Mouse (Mus musculus): ENCODE data around the gene Stk11.
A peak's percentile ranks its signal among the peaks of the same experiment; 100 is the strongest.

The Stk11 gene

DNA sequence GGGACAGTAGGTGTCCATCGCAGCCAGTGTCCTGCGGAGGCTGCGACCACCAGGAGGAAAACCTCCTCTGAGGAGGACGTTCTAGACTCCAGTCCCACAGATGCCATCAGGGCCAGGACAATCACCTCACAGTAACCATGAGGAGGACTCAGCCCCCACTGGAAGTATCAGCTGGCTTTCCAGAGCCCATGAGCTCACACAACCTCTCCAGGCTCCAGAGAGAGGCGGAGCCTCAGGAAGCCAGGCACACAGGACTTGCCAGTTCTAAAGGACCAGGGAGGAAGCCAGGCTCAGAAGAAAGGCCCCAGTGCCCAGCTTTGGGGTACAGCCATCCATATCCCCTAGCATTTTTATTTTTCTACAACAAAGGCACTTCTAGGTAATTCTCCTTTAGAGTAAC lies 20.1 kb upstream of the Stk11 start:
- DNase-seq (ENCODE audit: low spot score) = no peak

DNA sequence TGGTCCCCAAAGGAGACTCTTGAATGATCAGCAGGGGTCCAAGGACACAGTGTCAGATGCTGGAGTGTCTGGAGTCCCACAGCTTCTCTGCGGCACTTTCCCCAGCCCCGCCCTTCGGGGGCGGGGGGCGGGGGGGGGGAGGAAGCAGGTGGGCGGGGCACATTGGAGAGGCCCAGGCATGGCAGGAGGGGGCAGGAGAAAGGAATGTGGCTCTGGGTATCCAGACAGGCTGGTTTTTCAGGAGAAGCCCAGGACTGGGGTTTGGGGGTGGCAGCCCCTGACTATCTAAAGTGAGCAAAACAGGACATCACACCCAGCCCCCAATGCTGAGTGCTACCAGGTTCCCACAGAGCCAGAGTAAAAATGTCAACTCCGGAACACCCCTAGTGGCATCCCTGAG lies 18.3 kb upstream of the Stk11 start:
- no peak for DNase-seq (ENCODE audit: low spot score)

DNA sequence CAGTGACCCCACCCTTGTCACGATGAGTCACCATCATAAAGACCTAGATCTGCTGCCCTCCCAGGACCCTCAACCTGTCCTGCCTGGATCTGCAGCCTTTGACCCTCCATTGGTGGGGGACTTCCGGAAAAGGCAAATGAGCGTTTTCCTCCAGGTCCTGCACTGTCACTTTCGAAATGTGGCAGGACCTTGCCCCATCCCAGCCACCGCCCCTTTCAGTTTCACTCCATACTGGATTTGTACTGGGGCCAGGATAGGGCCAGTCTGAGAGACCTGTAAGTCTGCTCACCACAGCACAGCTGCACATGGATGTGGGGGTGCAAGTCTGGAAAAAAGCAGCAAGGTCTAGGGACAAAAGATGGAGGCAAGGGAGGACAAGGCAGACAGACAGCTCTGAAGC lies 17.0 kb upstream of the Stk11 start:
- DNase-seq (ENCODE audit: low spot score) = no peak

DNA sequence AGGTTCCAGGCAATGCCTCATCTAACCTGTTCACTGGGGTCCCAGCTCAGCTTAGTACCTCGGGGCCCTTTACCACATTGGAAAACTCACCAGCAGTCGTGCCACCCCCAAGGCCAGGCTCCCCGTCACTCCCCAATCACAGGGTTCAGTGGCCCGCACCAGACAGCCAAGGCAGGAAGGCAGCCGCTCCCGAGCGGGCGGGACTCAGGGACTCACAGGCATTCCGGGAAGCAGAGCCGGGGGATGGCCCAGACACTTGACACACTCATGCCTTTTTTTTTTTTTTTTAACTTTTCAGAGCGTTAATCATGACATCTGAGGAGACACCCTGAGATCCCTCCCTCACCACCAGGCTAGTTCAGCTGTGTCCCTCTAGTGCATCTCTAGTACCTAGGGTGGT lies 14.6 kb upstream of the Stk11 start:
- no peak for DNase-seq (ENCODE audit: low spot score)

DNA sequence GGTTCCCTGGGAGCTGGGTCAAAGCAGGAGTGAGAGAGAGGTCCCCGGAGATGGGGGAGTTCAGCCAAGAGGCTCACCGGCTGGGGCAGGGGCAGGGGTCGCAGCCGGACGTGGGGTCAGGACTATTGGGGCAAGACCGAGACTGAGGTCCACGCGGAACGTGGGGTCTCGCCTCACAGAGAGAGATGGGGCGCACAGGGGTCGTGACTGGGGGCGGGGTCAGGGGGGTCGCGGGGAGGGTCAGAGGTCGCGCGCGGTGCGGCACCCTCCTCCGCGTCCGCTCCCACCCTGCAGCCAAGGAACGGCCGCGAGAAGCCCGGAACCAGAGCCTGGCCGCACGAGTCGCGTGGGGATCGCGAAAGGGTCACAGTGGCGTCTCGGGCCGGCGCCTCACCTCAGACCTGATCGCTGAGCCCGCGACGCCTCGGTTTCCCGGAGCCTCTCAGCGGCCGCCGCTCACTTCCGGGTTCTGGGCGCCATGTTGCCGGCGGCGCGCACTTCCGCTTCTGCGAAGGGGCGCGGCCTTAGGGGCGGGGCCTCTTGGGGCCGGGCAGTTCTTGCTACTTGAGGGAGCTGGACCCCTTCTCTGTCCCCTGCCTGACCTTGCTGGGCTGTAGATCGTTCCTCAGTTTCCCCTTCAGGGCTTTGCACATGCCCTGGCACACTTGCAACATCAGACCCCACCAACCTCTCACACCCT lies 13.2 kb upstream of the Stk11 start:
- peak; percentile 93 for DNase-seq (ENCODE audit: low spot score)

DNA sequence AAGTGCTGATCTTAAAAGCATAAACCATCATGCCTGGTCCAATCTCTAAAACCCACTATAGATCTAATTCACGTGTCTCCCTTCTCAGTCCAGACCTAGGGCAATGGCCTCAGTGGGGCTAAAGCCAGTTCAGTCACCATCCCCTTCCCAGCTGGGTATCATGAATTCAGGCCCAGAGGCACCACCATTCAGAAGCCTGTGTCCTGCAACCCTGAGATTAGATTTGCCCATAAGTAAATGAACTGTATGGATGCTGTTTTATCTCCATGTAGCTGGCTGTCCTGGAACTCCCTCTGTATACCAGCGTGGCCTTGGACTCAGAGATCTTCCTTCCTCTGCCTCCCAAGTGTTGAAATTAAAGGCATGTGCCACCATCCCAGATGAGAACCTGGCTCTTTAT lies 12.6 kb upstream of the Stk11 start:
- no peak for DNase-seq (ENCODE audit: low spot score)

DNA sequence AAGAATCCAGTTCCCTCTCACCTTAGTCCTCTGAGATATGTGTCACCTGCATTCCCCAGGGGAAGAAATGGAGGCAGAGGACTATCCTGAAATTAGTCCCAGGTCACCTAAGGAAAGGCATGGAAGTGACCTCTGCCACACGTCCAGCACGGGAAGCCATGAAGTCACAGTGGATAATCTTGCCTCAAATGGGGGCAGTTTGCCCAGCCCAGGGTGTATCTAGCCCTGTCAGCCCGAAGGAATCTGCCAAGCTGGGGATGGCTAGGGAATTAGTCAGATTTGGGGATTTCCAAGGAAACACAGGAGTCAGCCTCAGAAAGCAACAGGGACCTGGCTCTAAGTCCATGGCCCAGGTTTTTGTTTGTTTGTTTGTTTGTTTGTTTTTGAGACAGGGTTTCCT lies 11.4 kb upstream of the Stk11 start:
- DNase-seq (ENCODE audit: low spot score) = no peak

DNA sequence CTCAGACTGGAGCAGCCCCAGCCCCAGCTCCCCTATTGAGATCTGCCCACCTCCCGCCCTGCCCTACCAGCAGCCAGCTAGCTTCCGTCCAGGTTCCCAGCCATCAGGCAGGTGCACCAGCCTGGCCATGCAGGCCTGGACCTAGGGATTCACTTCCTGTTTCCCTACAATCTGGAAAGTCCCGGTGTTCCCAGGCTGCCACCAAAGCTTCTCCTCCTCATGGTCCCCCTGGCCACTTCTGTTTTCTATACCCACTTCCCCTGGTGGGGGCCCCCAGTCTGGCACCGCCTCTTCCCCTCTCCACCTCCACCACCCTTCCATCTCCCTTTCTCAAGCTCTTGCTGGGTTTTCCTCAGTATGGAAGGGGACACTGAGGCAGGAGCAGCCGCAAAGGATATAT lies 10.1 kb upstream of the Stk11 start, which contains the start of gene Sbno2:
Gene Sbno2, minus strand, starts transcription at position 112 of the 400 bp plus-strand sequence.
- DNase-seq (ENCODE audit: low spot score) = no peak

DNA sequence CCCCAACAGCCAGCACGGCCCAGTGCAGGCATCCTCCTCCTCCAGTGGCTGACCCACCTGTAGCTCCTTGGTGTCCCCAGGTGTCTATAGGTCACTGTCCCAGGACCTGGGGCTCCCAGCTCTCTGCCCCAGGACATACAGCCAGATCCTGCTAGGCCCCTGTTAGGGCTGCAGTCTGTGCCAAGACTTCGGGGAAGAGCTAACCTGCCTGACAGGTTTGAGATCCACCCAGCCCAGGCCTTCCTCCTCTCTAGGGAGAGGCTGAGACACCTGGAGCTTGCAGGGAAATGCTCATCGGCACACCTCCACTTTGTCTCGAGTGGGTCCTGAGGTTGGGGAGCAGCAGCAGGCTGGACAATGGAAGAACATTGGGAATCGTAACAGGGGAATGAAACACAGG lies 9.7 kb upstream of the Stk11 start:
- DNase-seq (ENCODE audit: low spot score) = no peak

DNA sequence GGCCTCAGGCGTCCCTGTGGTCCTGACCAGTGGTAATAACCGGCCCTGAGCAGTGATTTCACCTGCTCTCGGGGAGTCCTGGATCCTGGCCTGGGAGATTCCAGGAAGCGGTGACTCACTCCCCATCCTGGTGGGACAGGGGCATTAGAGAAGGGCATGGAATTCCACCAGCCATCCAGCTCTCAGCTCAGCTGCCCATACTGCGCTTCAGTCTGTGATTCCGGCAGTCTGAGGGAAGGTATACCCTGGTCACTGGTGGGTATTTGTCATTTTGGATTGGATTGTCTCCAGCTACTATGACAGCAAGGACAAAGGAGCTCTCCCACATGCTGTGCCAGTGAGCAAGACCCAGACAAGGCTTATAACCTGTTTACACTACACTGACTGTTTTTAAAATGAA lies 7.9 kb upstream of the Stk11 start:
- DNase-seq (ENCODE audit: low spot score) = no peak

DNA sequence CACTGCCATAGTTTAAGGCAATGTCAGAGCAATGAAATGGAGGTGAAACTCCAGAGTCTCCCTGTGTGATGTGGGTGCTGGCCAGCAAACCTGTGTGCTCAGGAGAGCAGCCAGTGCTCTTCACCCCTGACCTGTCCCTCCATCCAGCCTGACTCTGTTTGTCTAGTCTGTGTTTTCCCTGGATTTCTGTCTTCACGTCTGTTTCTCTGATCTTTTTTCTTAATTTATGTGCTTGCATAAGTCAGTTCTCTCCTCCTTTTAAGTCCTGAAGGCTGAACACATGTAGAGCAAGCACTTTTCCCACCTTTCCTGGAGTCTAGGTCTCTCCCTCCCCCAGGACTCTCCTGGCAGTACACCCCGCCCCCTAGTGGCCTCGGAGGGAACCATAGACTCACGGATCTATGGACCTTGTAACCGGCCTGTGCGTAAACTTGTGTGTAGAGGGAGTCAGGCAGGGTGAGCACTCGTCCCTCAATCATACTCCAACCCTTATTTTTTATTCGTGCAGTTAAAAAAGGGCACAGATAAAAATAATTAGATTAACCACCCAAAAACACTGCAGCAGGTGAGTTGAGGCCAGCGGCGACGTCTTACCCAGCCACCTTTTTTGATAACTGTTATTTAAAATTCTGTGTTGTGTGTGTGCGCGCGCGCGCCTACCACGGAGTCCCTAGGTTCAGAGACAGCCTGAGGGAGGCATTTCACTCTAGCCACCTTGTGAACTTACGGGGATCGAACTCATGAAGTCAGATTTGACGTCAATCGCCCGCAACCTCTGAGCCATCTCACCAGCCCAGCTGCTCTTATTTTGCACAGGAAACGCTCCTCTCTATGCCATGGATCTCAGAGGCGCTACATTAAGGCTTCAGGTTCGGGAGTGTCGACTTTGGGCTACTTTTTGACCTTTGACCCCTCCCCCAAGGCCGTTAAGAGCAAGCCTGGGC lies 990 bp upstream of the Stk11 start:
- peak; percentile 96 for DNase-seq (ENCODE audit: low spot score)

DNA sequence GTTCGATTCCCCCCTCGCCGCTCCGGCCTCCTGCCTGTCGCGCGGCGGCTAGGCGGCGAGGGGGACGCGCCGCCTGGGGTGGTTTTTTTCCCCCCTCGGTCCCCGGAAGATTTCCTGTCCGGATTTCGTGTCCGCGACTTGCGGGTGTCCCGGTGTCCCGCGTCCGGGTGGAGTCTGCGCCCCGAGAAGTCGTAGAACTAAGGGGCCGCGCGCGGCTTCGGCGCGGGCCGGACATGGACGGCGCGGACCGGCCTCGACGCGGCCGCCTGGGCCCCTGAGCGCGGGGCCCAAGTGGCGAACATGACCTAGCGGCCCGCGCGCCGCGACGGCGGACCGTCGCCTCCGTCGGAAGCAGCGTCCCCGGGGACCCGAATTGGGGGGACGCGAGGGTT lies 337 bp downstream of the Stk11 start:
- DNase-seq (ENCODE audit: low spot score) = no peak

DNA sequence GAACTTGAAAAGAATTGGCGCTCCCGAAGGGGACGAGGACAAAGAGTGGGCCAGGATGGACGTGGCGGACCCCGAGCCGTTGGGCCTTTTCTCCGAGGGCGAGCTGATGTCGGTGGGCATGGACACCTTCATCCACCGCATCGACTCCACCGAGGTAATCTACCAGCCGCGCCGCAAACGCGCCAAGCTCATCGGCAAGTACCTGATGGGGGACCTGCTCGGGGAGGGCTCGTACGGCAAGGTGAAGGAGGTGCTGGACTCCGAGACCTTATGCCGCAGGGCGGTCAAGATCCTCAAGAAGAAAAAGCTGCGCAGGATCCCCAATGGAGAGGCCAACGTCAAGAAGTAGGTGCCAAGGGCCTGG lies 942 bp downstream of the Stk11 start:
- no peak for DNase-seq (ENCODE audit: low spot score)

DNA sequence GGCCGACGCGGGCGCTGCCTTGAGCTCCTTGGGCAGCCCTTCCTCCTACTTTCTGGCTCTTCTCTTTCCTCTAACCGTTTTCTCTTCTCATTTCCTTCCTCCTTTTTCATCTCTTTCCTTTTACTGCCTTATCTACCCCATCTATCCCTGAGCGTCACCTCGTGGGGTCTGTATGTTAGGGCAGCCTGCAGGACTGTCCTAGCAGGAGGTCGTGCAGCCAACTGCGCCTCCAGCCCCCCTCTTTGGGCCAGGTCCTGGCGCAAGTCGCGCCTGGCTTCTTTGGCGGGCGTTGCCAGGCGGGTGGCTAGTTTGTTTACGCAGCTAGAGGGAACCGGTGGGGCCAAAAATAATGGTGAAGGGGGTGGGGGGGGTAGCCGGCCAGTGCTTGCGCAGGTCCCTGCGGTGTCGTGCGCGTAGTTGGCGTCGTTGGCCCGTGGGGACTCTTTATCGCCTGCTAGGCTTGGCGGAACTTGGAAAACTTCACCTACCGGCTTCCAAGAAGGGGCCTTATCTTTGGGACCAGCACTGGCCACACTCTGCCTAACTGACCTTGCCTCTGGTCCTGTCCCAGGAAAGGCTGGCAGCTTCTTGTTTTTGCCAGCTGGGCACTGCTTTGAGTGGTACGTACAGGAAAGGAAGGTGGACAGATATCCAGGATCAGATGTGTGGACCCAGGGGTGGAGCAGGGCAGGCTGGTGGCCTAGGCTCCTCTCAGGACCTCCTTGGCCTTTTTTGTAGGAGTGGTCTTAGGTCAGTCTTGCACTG lies 1.5 kb downstream of the Stk11 start:
- no peak for DNase-seq (ENCODE audit: low spot score)

DNA sequence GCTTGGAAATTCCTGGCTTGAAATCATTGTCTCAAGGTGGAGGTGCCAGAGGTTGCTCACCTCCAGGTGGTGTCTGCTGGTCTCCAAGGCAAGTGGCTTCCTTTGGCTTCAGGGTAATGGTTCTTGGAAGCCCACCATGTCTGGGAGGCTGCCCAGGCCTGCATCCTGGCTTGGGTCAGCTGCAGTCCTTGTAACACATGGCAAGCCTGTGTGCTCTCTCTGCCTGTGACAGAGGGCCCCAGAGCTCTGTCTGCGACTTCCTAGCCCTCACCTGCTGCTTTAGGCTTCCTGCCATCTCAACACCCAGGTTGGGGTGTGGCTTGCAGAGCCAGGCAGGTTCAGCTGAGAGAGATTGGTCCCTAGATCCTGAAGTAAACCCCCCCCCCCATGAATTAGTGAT lies 2.1 kb downstream of the Stk11 start:
- DNase-seq (ENCODE audit: low spot score) = no peak

DNA sequence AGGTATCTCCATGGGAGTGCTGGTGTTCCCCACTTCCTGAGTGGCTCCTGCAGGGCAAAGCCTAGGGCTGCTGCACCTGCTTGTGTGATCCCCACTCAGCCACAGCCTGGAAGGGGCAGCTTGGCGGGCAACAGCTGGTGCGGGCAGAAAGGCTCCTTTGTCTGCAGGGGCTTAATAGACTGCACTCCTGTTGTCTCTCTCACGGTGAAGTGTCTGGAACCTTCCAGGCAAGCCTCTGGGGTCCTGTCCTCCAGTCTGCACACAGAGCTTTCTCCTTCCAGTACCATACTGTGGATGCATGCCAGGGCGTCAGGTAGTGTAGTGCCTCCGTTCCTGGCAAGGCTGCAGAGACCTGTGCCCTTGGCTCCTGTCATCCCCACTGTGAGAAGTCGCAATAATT lies 2.9 kb downstream of the Stk11 start:
- DNase-seq (ENCODE audit: low spot score) = no peak

DNA sequence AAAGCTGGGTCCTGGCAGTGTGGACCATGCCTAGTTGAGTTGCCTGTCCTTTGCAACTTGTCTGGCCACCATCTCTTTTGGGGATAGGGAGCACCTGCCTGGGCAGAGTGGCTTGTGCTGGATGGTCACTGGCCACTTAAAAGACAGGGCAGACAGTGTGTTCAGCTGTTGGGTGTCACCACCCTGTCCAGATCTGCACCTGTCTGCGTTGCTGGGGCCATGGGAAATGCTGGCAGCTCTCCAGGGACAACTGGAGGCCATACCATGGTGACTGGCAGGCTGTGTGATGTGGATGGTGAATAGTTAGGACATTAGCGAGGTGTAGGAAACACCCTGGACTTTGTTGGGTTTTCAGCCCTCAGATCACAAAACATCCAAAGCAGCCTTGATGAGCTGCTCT lies 4.5 kb downstream of the Stk11 start:
- no peak for DNase-seq (ENCODE audit: low spot score)

DNA sequence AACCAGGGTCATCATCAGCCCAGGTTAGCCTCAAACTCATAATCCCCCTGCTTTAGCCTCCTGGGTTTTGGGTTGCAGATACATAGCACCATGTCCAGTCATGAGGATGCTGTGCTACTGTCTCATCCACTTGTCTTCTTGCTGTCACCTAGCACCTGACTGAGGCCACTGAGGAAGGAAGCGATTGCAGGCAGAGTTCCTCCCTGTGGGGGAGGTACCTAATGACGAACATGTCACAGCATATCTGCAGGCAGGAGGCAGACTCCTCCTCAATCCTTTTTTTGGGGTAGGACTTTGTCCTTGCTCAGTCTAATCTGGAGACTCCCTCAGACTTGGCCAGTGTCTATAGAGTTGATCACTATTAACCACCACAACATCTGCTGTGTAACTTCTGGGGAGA lies 6.0 kb downstream of the Stk11 start:
- no peak for DNase-seq (ENCODE audit: low spot score)

DNA sequence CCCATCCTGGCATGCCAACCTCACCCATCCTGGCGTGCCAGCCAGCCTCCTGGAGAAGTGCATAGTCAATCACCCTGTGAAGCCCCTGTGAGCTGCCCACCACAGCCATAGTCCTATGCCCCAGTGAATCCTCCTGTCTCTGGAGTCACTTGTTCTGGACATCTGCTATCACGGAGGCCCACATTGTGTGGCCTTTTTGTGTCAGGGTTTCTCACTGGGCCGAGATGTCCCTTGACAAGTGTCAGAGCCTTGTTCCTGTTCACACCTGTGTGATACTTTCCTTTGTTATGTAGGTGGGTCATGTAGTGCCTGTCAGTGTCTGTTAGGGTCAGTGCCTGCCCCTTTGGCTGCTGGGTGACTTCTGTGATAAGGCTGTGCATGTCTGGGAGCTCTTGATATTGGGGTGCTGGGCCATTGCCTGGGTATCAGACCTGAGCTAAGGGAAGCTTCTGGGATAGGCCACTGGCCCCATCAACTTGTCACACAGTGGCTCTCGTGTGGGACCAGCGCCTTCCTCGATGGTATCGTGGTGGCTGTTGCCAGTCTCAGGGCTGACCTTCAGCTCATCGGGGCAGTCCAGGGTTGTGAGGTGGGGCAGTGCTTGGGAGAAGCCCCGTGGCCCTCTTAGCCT lies 8.4 kb downstream of the Stk11 start:
- no peak for DNase-seq (ENCODE audit: low spot score)

DNA sequence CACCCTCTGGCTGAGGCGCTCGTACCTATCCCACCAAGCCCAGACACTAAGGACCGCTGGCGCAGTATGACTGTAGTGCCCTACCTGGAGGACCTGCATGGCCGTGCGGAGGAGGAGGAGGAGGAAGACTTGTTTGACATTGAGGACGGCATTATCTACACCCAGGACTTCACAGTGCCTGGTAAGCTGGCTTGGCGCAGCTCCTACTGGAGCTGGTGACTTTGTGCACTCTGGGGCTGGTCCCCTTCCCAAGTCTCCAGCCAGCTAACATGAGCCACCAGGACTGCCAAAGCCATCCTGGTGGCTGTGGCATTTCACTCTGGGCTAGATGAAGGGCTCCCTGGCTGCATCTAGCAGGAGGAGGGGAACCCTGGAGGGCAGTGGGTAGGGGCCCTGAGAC lies 12.3 kb downstream of the Stk11 start:
- DNase-seq (ENCODE audit: low spot score) = no peak

DNA sequence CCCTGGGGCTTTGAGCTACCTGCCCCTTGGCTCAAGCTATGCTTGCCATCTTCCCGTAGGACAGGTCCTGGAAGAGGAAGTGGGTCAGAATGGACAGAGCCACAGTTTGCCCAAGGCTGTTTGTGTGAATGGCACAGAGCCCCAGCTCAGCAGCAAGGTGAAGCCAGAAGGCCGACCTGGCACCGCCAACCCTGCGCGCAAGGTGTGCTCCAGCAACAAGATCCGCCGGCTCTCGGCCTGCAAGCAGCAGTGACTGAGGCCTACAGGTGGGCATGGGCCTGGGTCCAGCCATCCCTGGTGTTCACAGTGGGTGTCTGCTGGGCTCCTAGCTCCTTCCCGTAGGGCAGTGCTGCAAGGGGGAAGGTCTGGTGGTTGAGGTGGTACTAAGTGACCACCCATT lies 14.2 kb downstream of the Stk11 start:
- no peak for DNase-seq (ENCODE audit: low spot score)

DNA sequence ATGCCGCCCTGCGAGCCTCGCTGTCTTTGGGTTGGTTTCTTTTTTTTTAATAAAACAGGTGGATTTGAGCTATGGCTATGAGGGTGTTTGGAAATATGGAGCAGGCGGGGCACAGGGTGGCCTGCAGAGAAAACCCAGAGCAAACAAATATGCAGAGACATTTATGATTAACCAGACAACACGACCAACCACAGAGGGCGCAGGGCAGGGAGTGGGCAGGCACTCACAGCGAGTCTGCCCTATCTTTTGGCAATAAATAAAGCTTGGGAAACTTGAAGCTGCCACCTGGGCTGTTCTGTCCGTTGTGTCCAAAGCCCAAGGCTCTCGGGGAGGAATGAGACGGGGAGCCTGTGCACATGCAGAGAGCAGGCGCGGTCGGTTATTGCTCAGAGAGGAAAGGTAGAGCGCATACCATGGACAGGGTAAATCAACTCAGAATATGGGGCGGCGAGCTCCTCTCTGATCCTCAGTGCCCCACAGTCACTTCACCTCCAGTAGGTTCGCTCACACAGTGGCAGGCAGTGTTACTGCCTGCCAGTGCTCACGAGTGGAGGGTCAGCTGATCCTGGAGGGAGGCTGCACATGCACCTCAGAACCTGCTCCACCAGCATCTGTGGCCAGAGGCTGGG lies 14.9 kb downstream of the Stk11 start:
- no peak for DNase-seq (ENCODE audit: low spot score)

Data from embryo, embryonic 10 days (tissue).